Mouse (Mus musculus): ENCODE data around the gene Rab6a. TPM values are rescaled to one million over a fixed set of nuclear protein-coding genes. Genes with fewer than 3 reads are reported as not detected.

Gene Rab6a
- total and polyA plus RNA-seq, 3 experiments, result 43.2 to 92.8 (median 58.4) TPM

DNA sequence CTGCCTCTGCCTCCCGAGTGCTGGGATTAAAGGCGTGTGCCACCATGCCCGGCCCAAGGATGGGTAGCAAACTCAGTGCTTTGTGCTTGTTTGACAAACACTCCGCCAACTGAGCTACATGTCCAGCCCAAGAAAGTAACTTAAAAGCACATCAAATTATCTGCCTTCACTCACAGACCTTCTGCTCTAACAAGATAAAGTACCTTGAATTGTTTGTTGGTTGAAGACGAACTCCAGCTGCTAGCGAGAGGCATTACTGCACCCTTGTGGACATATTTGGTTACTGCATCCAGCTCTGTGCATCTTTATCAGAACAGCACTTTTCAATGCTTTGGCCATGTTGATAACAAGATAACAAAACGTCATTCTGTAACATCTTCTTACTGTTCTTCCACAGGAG lies 77.3 kb downstream of the Rab6a start (continued):
- no peak for TF ChIP-seq UBTF (IDR thresholded peaks at IDR 0.05; ENCODE audit: borderline replicate concordance, insufficient read depth, low read depth, low read length)
- TF ChIP-seq TAL1 (IDR thresholded peaks at IDR 0.05; ENCODE audit: low read length), result peak; percentile 27; the same call in 1 of the 2 replicates
- no peak for TF ChIP-seq POLR2AphosphoS2 (IDR thresholded peaks at IDR 0.05; ENCODE audit: low read length)

DNA sequence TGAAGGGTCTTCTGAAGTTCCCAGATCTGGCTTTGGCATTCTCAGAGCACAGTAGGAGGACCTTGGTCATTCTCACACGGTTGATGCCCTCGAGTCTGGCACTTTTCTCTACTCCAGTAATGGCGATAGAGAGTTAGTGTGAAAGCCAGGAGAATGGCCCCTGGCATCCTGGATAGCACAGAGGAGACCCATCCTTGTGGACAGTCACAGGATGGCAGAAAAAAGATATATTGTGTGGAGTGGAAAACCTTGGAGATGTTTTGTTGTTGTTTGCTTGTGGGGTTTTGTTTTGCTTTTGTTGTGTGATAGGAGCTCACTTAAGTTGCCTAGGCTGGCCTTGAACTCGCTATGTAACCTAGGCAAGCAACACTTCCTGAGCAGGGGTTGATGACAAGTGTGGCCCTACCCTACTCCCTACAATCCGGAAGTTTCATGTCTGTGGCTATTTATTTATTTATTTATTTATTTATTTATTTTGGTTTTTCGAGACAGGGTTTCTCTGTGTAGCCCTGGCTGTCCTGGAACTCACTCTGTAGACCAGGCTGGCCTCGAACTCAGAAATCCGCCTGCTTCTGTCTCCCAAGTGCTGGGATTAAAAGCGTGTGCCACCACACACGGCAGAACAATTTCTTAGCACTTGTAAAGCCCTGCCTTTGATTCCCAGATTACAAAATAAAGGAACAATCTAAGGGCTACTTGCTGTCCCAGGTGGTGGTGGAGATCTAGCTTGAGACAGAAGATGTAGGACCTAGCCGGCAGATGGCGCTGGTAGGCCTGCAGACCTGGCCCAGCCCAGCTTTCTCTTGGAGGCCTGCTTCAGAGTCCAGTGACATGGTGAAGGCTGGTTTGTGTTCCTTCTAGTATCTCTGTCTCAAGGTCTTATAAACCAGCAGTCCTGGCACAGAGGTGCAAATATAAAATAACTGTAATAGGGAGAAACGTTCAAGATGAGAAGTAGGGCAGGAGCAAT lies 78.1 kb downstream of the Rab6a start:
- H3K4me1 ChIP-seq (ENCODE audit: control insufficient read depth in 1 of 2, insufficient read depth in 2 of 2, low read length in 2 of 2), result peaks cover 0 to 9% of the 10 kb centered on the region in 2 experiments; a peak in 1 of 4 replicates
- TF ChIP-seq RAD21 (IDR thresholded peaks at IDR 0.05; ENCODE audit: low read depth, low read length) (peak; percentile 61), CTCF (IDR thresholded peaks at IDR 0.05 in 2 of 3, conservative IDR thresholded peaks at IDR 0.05 in 1 of 3; ENCODE audit: control insufficient read depth in 1 of 3, insufficient read depth in 1 of 3, low read depth in 2 of 3, low read length in 3 of 3, poor library complexity in 1 of 3, severe bottlenecking in 1 of 3) (peak; percentile 35 to 56 (median 36)), SMC3 (IDR thresholded peaks at IDR 0.05; ENCODE audit: low read depth, low read length) (peak; percentile 69), ZKSCAN1 (IDR thresholded peaks at IDR 0.05; ENCODE audit: low read depth, low read length) (no peak), ELF1 (IDR thresholded peaks at IDR 0.05; ENCODE audit: low read depth, low read length) (no peak), MXI1 (IDR thresholded peaks at IDR 0.05; ENCODE audit: low read depth, low read length) (no peak), SIN3A (IDR thresholded peaks at IDR 0.05; ENCODE audit: low read length) (0 out of 2 replicates have a peak, but pooled peaks have one; percentile 5), USF2 (IDR thresholded peaks at IDR 0.05; ENCODE audit: borderline replicate concordance in 1 of 2, insufficient read depth in 1 of 2, low read depth in 1 of 2, low read length in 2 of 2) (no peak), ZC3H11A (IDR thresholded peaks at IDR 0.05; ENCODE audit: low read depth, low read length) (peak; percentile 64)
- H3K9me3 ChIP-seq (replicated peaks; ENCODE audit: insufficient read depth, low read length), result no peaks in the 10 kb centered on the region
- H3K36me3 ChIP-seq (ENCODE audit: control insufficient read depth in 1 of 2, insufficient read depth in 2 of 2, low read length in 2 of 2), result peaks cover 0 to 13% of the 10 kb centered on the region in 2 experiments; a peak in 2 of 4 replicates
- H3K27ac ChIP-seq (ENCODE audit: control insufficient read depth, low read depth, low read length), result peak overlapping the region; percentile 16
- peak; percentile 90 for DNase-seq (ENCODE audit: low read depth, low spot score)
- H3K4me3 ChIP-seq (ENCODE audit: control insufficient read depth in 1 of 2, insufficient read depth in 1 of 2, low read depth in 2 of 2, low read length in 2 of 2), result no peak overlapping the region
- no peaks in the 10 kb centered on the region for H3K27me3 ChIP-seq (ENCODE audit: control insufficient read depth in 1 of 2, insufficient read depth in 2 of 2, low read length in 2 of 2)
- H3K79me2 ChIP-seq (ENCODE audit: control insufficient read depth, insufficient read depth, low read length, poor library complexity), result no peaks in the 10 kb centered on the region
- H3K9ac ChIP-seq (ENCODE audit: control insufficient read depth, low read depth, low read length, poor library complexity, severe bottlenecking), result no peak overlapping the region

DNA sequence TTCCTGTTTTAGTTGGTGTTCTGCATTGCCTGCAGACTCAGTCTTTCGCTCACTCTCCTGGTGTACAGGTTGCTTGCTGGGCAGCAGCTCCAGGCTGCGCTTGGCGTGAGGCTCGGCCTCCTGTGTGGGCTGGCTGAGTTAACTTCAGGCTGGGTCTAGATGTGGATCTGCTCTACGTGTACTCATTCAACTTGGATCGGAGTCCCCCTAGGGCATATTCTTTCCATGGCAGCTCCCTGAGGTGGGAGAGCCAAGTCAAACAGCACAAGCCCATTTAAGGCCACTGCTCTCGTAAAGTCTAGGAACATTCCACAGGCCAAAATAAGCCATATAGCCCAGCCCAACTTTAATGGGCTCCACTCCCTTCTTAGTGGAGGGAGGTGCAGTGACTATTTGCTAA lies 81.3 kb downstream of the Rab6a start:
- H3K79me2 ChIP-seq (ENCODE audit: control insufficient read depth, insufficient read depth, low read length, poor library complexity), result no peaks in the 10 kb centered on the region
- H3K9ac ChIP-seq (ENCODE audit: control insufficient read depth, low read depth, low read length, poor library complexity, severe bottlenecking), result no peak overlapping the region
- DNase-seq (ENCODE audit: low read depth, low spot score), result no peak
- no peak overlapping the region for H3K27ac ChIP-seq (ENCODE audit: control insufficient read depth, low read depth, low read length)
- no peak overlapping the region for H3K4me3 ChIP-seq (ENCODE audit: control insufficient read depth in 1 of 2, insufficient read depth in 1 of 2, low read depth in 2 of 2, low read length in 2 of 2)
- peaks cover 0 to 5% of the 10 kb centered on the region in 2 experiments; a peak in 1 of 4 replicates for H3K4me1 ChIP-seq (ENCODE audit: control insufficient read depth in 1 of 2, insufficient read depth in 2 of 2, low read length in 2 of 2)
- no peaks in the 10 kb centered on the region for H3K9me3 ChIP-seq (replicated peaks; ENCODE audit: insufficient read depth, low read length)
- no peak for TF ChIP-seq EP300 (IDR thresholded peaks at IDR 0.05; ENCODE audit: low read depth in 1 of 2, low read length in 2 of 2)
- TF ChIP-seq POLR2A (IDR thresholded peaks at IDR 0.05; ENCODE audit: control insufficient read depth in 1 of 2, insufficient read depth in 1 of 2, low read depth in 1 of 2, low read length in 2 of 2, poor library complexity in 1 of 2), result no peak
- TF ChIP-seq NELFE (IDR thresholded peaks at IDR 0.05; ENCODE audit: low read depth, low read length), result no peak
- TF ChIP-seq MAX (IDR thresholded peaks at IDR 0.05; ENCODE audit: low read length), result no peak
- no peak for TF ChIP-seq POLR2AphosphoS2 (IDR thresholded peaks at IDR 0.05; ENCODE audit: low read length)
- no peak for TF ChIP-seq MAFK (IDR thresholded peaks at IDR 0.05; ENCODE audit: borderline replicate concordance, low read depth, low read length)
- H3K27me3 ChIP-seq (ENCODE audit: control insufficient read depth in 1 of 2, insufficient read depth in 2 of 2, low read length in 2 of 2), result no peaks in the 10 kb centered on the region
- peaks cover 0 to 8% of the 10 kb centered on the region in 2 experiments; a peak in 2 of 4 replicates for H3K36me3 ChIP-seq (ENCODE audit: control insufficient read depth in 1 of 2, insufficient read depth in 2 of 2, low read length in 2 of 2)

Other genes with a start within 250 kb of the Rab6a start
- 8.5 and 9.2 TPM in 2 replicates for gene C2cd3, start 235.2 kb upstream of the Rab6a start, total RNA-seq (2012; rRNA removed)
- 10 to 100 TPM in 1 of 2 experiments, not detected in 1; 23.5 TPM for gene C2cd3, start 235.2 kb upstream of the Rab6a start, polyA plus RNA-seq (2012; ENCODE audit: insufficient read depth in 1 of 2, insufficient read length in 2 of 2, low read depth in 1 of 2, low replicate concordance in 2 of 2, missing spikeins in 1 of 2)
- 28.0 and 29.5 TPM in 2 replicates for gene Ppme1, start 235.1 kb upstream of the Rab6a start, total RNA-seq (2012; rRNA removed)
- 10 to 100 TPM in 1 of 2 experiments, not detected in 1; 74.0 TPM for gene Ppme1, start 235.1 kb upstream of the Rab6a start, polyA plus RNA-seq (2012; ENCODE audit: insufficient read depth in 1 of 2, insufficient read length in 2 of 2, low read depth in 1 of 2, low replicate concordance in 2 of 2, missing spikeins in 1 of 2)
- 0.10 TPM in 1 of 2 replicates, not detected in the other for gene Ucp3, start 134.4 kb upstream of the Rab6a start, total RNA-seq (2012; rRNA removed)
- gene Ucp3, start 134.4 kb upstream of the Rab6a start, polyA plus RNA-seq (2012; ENCODE audit: insufficient read depth in 1 of 2, insufficient read length in 2 of 2, low read depth in 1 of 2, low replicate concordance in 2 of 2, missing spikeins in 1 of 2), result not detected
- 139 and 156 TPM in 2 replicates for gene Ucp2, start 114.1 kb upstream of the Rab6a start, total RNA-seq (2012; rRNA removed)
- gene Ucp2, start 114.1 kb upstream of the Rab6a start, polyA plus RNA-seq (2012; ENCODE audit: insufficient read depth in 1 of 2, insufficient read length in 2 of 2, low read depth in 1 of 2, low replicate concordance in 2 of 2, missing spikeins in 1 of 2), result 100 to 1,000 TPM in 1 of 2 experiments, not detected in 1; 724 TPM
- gene Dnajb13, start 92.5 kb upstream of the Rab6a start, total RNA-seq (2012; rRNA removed), result 2.0 and 2.2 TPM in 2 replicates
- 1 to 10 TPM in 1 of 2 experiments, not detected in 1; 3.6 TPM for gene Dnajb13, start 92.5 kb upstream of the Rab6a start, polyA plus RNA-seq (2012; ENCODE audit: insufficient read depth in 1 of 2, insufficient read length in 2 of 2, low read depth in 1 of 2, low replicate concordance in 2 of 2, missing spikeins in 1 of 2)
- gene Coa4, start 70.3 kb upstream of the Rab6a start, total RNA-seq (2012; rRNA removed), result 6.1 and 8.1 TPM in 2 replicates
- 10 to 100 TPM in 1 of 2 experiments, not detected in 1; 13.8 TPM for gene Coa4, start 70.3 kb upstream of the Rab6a start, polyA plus RNA-seq (2012; ENCODE audit: insufficient read depth in 1 of 2, insufficient read length in 2 of 2, low read depth in 1 of 2, low replicate concordance in 2 of 2, missing spikeins in 1 of 2)
- 39.5 and 45.5 TPM in 2 replicates for gene Mrpl48, start 891 bp downstream of the Rab6a start, total RNA-seq (2012; rRNA removed)
- gene Mrpl48, start 891 bp downstream of the Rab6a start, polyA plus RNA-seq (2012; ENCODE audit: insufficient read depth in 1 of 2, insufficient read length in 2 of 2, low read depth in 1 of 2, low replicate concordance in 2 of 2, missing spikeins in 1 of 2), result 10 to 100 TPM in 1 of 2 experiments, not detected in 1; 67.3 TPM
- gene Plekhb1, start 55.0 kb downstream of the Rab6a start, total RNA-seq (2012; rRNA removed), result 0.07 and 0.12 TPM in 2 replicates
- under 1 TPM in 1 of 2 experiments, not detected in 1; 0.40 TPM for gene Plekhb1, start 55.0 kb downstream of the Rab6a start, polyA plus RNA-seq (2012; ENCODE audit: insufficient read depth in 1 of 2, insufficient read length in 2 of 2, low read depth in 1 of 2, low replicate concordance in 2 of 2, missing spikeins in 1 of 2)
- 3.1 and 3.2 TPM in 2 replicates for gene Fam168a, start 99.2 kb downstream of the Rab6a start, total RNA-seq (2012; rRNA removed)
- gene Fam168a, start 99.2 kb downstream of the Rab6a start, polyA plus RNA-seq (2012; ENCODE audit: insufficient read depth in 1 of 2, insufficient read length in 2 of 2, low read depth in 1 of 2, low replicate concordance in 2 of 2, missing spikeins in 1 of 2), result 10 to 100 TPM in 1 of 2 experiments, not detected in 1; 19.2 TPM

All from MEL (cell line).